Mouse (Mus musculus) liver, adult 2 months (tissue): Measurements from ENCODE around the gene Fars2.

Experiments used
- CTCF ChIP-seq: fragments of 200-500 bp; IDR thresholded peaks from 2 replicates; pipeline ENCODE4 v1.5.1; 2011; ENCODE audit warnings: low read depth, low read length, control low read depth
- POLR2A ChIP-seq: fragments of 200-500 bp; IDR thresholded peaks from 2 replicates; pipeline ENCODE4 v1.6.1; 2011; ENCODE audit warnings: low read length, control low read depth; ENCODE audit not compliant: insufficient read depth; ENCODE audit errors: extremely low read depth

GRCm38 (mm10) chr13:36298782-36299031 lies 181.5 kb downstream of the Fars2 start:
- TF ChIP-seq CTCF (no peak), POLR2A (no peak)
